ENCODE assay signal across 9 mouse cellular contexts in genomic region chr16:35874416-35874815, GRCm38 (mm10). TPM values are rescaled to one million over a fixed set of nuclear protein-coding genes. Genes with fewer than 3 reads are reported as not detected.
DNase-seq lines count a peak whose midpoint lies in the region; ATAC-seq and TF ChIP-seq lines count a peak whose summit lies in the region.
"Had no signal": no experiment of that assay in that cellular context is flagged by ENCODE, and none has a peak within 500 bp of the region (broad histone marks: within the 10 kb centered on the region; RNA-seq: fewer than 3 reads in every experiment).

No protein-coding gene starts in this region.

- WGBS in liver, embryonic 12.5 days (ENCODE audit: insufficient replicate concordance) = 16% methylated on average over 3 of the region's 3 CpGs
- 23% methylated on average over 3 of the region's 3 CpGs for WGBS in heart, postnatal 0 days
- 13% methylated on average over 3 of the region's 3 CpGs for WGBS in small intestine, adult 2 months
- WGBS in forebrain, embryonic 11.5 days = 31% methylated on average over 3 of the region's 3 CpGs

- no peak overlapping the region for H3K4me3 ChIP-seq in liver, embryonic 12.5 days
- H3K4me3 ChIP-seq in MEL (ENCODE audit: control insufficient read depth in 1 of 2, insufficient read depth in 1 of 2, low read depth in 2 of 2, low read length in 2 of 2) = no peak overlapping the region
- no peak overlapping the region for H3K4me3 ChIP-seq in heart, postnatal 0 days (ENCODE audit: low read depth, low read length)
- H3K4me3 ChIP-seq in small intestine, adult 2 months (ENCODE audit: low read depth, low read length) = no peak overlapping the region
- H3K4me3 ChIP-seq in forebrain, embryonic 11.5 days (ENCODE audit: low read depth, low read length) = no peak overlapping the region
- H3K4me3 ChIP-seq: lung, embryonic 15.5 days had no signal

- intact Hi-C loops in left cerebral cortex, postnatal 4 days (cut with DNase I) = no loop called here

- peak; percentile 88 for TF ChIP-seq RAD21 in MEL (IDR thresholded peaks at IDR 0.05; ENCODE audit: low read depth, low read length)

- no peaks in the 10 kb centered on the region; the same call in 1 of the 2 replicates for H3K79me2 ChIP-seq in MEL (ENCODE audit: control insufficient read depth, insufficient read depth, low read length, poor library complexity)

- peaks cover 25% of the 10 kb centered on the region for H3K4me1 ChIP-seq in liver, embryonic 12.5 days
- H3K4me1 ChIP-seq in MEL (ENCODE audit: control insufficient read depth in 1 of 2, insufficient read depth in 2 of 2, low read length in 2 of 2) = peaks cover 0 to 4% of the 10 kb centered on the region in 2 experiments; a peak in 2 of 4 replicates
- H3K4me1 ChIP-seq in heart, postnatal 0 days (ENCODE audit: control insufficient read depth, insufficient read depth) = peaks cover 9% of the 10 kb centered on the region
- H3K4me1 ChIP-seq in small intestine, adult 2 months (ENCODE audit: control insufficient read depth, insufficient read depth, insufficient read length, low read length) = peaks cover 5% of the 10 kb centered on the region; the same call in 1 of the 2 replicates
- peaks cover 1% of the 10 kb centered on the region; the same call in 1 of the 2 replicates for H3K4me1 ChIP-seq in forebrain, embryonic 11.5 days (replicated peaks; ENCODE audit: control insufficient read depth, insufficient read depth, low read length)

- H3K9ac ChIP-seq in liver, embryonic 12.5 days = no peak overlapping the region
- H3K9ac ChIP-seq in MEL (ENCODE audit: control insufficient read depth, low read depth, low read length, poor library complexity, severe bottlenecking) = no peak overlapping the region
- H3K9ac ChIP-seq in heart, postnatal 0 days (replicated peaks; ENCODE audit: low read depth, low read length) = no peak overlapping the region
- no peak overlapping the region for H3K9ac ChIP-seq in forebrain, embryonic 11.5 days (ENCODE audit: low read length)
- H3K9ac ChIP-seq: lung, embryonic 15.5 days had no signal

- no peak overlapping the region for H3K27ac ChIP-seq in liver, embryonic 12.5 days
- no peak overlapping the region for H3K27ac ChIP-seq in MEL (ENCODE audit: control insufficient read depth, low read depth, low read length)
- H3K27ac ChIP-seq in heart, postnatal 0 days (ENCODE audit: low read depth) = no peak overlapping the region
- no peak overlapping the region for H3K27ac ChIP-seq in small intestine, adult 2 months (ENCODE audit: insufficient read depth, low read depth, low read length)
- no peak overlapping the region for H3K27ac ChIP-seq in forebrain, embryonic 11.5 days (ENCODE audit: low read depth, low read length)
- H3K27ac ChIP-seq: lung, embryonic 15.5 days had no signal

- peak; percentile 72 to 87 (median 80) for TF ChIP-seq CTCF in MEL (IDR thresholded peaks at IDR 0.05 in 2 of 3, conservative IDR thresholded peaks at IDR 0.05 in 1 of 3; ENCODE audit: control insufficient read depth in 1 of 3, insufficient read depth in 1 of 3, low read depth in 2 of 3, low read length in 3 of 3, poor library complexity in 1 of 3, severe bottlenecking in 1 of 3)
- peak; percentile 82 for TF ChIP-seq CTCF in heart, postnatal 0 days (IDR thresholded peaks at IDR 0.05; ENCODE audit: low read depth)
- peak; percentile 83; the same call in 1 of the 2 replicates for TF ChIP-seq CTCF in small intestine, adult 2 months (IDR thresholded peaks at IDR 0.05; ENCODE audit: extremely low read depth, insufficient read length, insufficient replicate concordance, low read depth, low read length)

- no peak for TF ChIP-seq EP300 in MEL (IDR thresholded peaks at IDR 0.05; ENCODE audit: low read depth in 1 of 2, low read length in 2 of 2)
- TF ChIP-seq EP300 in heart, postnatal 0 days (IDR thresholded peaks at IDR 0.05; ENCODE audit: low read depth) = no peak

- H3K36me3 ChIP-seq in liver, embryonic 12.5 days = no peaks in the 10 kb centered on the region
- H3K36me3 ChIP-seq in MEL (ENCODE audit: control insufficient read depth in 1 of 2, insufficient read depth in 2 of 2, low read length in 2 of 2) = peaks cover 0 to 5% of the 10 kb centered on the region in 2 experiments; a peak in 1 of 4 replicates
- H3K36me3 ChIP-seq in heart, postnatal 0 days (replicated peaks; ENCODE audit: control insufficient read depth, insufficient read depth, low read length) = no peaks in the 10 kb centered on the region
- H3K36me3 ChIP-seq in small intestine, adult 2 months (ENCODE audit: control insufficient read depth, insufficient read depth, low read length) = no peaks in the 10 kb centered on the region
- no peaks in the 10 kb centered on the region for H3K36me3 ChIP-seq in forebrain, embryonic 11.5 days (ENCODE audit: control insufficient read depth, insufficient read depth, low read length)
- H3K36me3 ChIP-seq: lung, embryonic 15.5 days had no signal

- peaks cover 37% of the 10 kb centered on the region for H3K27me3 ChIP-seq in liver, embryonic 12.5 days (replicated peaks)
- peaks cover 1 to 2% of the 10 kb centered on the region in 2 experiments; a peak in 2 of 4 replicates for H3K27me3 ChIP-seq in MEL (ENCODE audit: control insufficient read depth in 1 of 2, insufficient read depth in 2 of 2, low read length in 2 of 2)
- H3K27me3 ChIP-seq in heart, postnatal 0 days (ENCODE audit: control insufficient read depth, insufficient read depth, low read length) = 0 out of 2 replicates have a peak, but pooled peaks cover 10% of the 10 kb centered on the region
- no peaks in the 10 kb centered on the region for H3K27me3 ChIP-seq in small intestine, adult 2 months (ENCODE audit: control insufficient read depth, insufficient read depth, low read length)
- peaks cover 18% of the 10 kb centered on the region for H3K27me3 ChIP-seq in forebrain, embryonic 11.5 days (ENCODE audit: control insufficient read depth, insufficient read depth, low read length)

- TF ChIP-seq POLR2A in MEL (IDR thresholded peaks at IDR 0.05; ENCODE audit: control insufficient read depth in 1 of 2, insufficient read depth in 1 of 2, low read depth in 1 of 2, low read length in 2 of 2, poor library complexity in 1 of 2) = no peak
- no peak for TF ChIP-seq POLR2A in small intestine, adult 2 months (IDR thresholded peaks at IDR 0.05; ENCODE audit: low read depth, low read length)

- no peak overlapping the region for H3K4me2 ChIP-seq in liver, embryonic 12.5 days
- H3K4me2 ChIP-seq in heart, postnatal 0 days (ENCODE audit: low read depth, low read length) = no peak overlapping the region
- no peak overlapping the region for H3K4me2 ChIP-seq in forebrain, embryonic 11.5 days (ENCODE audit: low read depth, low read length, severe bottlenecking)
- H3K4me2 ChIP-seq: lung, embryonic 15.5 days had no signal

- ATAC-seq in liver, embryonic 12.5 days = no peak
- ATAC-seq in heart, postnatal 0 days (ENCODE audit: insufficient read depth, low read depth) = 0 out of 2 replicates have a peak, but pooled peaks have one; percentile 55
- no peak for ATAC-seq in forebrain, embryonic 11.5 days (replicated peaks; ENCODE audit: low FRiP score)

- DNase-seq in liver (peak; percentile 64), MEL (ENCODE audit: low read depth, low spot score) (peak; percentile 66)
- DNase-seq in c-Kit-positive CD71-positive TER-119-positive erythroid progenitor cells, embryonic 14.5 days (ENCODE audit: low spot score) = peak; percentile 55
- peak; percentile 33 for DNase-seq in heart, postnatal 0 days (ENCODE audit: low spot score)
- peak; percentile 36 for DNase-seq in left cerebral cortex, postnatal 4 days
- no peak for DNase-seq in forebrain, embryonic 11.5 days (ENCODE audit: low spot score)

- H3K9me3 ChIP-seq in liver, embryonic 12.5 days (replicated peaks) = no peaks in the 10 kb centered on the region
- no peaks in the 10 kb centered on the region for H3K9me3 ChIP-seq in MEL (replicated peaks; ENCODE audit: insufficient read depth, low read length)
- H3K9me3 ChIP-seq in heart, postnatal 0 days (replicated peaks; ENCODE audit: control insufficient read depth, low read length) = no peaks in the 10 kb centered on the region
- H3K9me3 ChIP-seq in forebrain, embryonic 11.5 days (ENCODE audit: control insufficient read depth, low read length) = no peaks in the 10 kb centered on the region
- H3K9me3 ChIP-seq: lung, embryonic 15.5 days had no signal

TF ChIP-seq in MEL, 35 proteins besides CTCF, POLR2A, EP300 and RAD21:
- TF ChIP-seq USF2 (IDR thresholded peaks at IDR 0.05; ENCODE audit: borderline replicate concordance in 1 of 2, insufficient read depth in 1 of 2, low read depth in 1 of 2, low read length in 2 of 2) = no peak
- TF ChIP-seq SMC3 (IDR thresholded peaks at IDR 0.05; ENCODE audit: low read depth, low read length) = peak; percentile 81
- no peak for TF ChIP-seq UBTF (IDR thresholded peaks at IDR 0.05; ENCODE audit: borderline replicate concordance, insufficient read depth, low read depth, low read length)
- TF ChIP-seq ZC3H11A (IDR thresholded peaks at IDR 0.05; ENCODE audit: low read depth, low read length) = peak; percentile 72
- no peak for TF ChIP-seq MEF2A (IDR thresholded peaks at IDR 0.05; ENCODE audit: extremely low read depth, insufficient replicate concordance, low read depth, low read length, poor library complexity, severe bottlenecking)

RNA-seq across cellular contexts. Expression of gene Parp14, which starts 3.1 kb away (rescaled TPM):
- polyA plus RNA-seq in liver, embryonic 12.5 days (2016; fragmentation: Nextera tagmentation; extraction: Ambion mirVana) = 0.81 and 1.2 TPM in 2 replicates
- total RNA-seq in MEL (2012; rRNA removed) = 0.98 and 1.2 TPM in 2 replicates
- 1 to 10 TPM in 1 of 2 experiments, not detected in 1; 1.5 TPM for polyA plus RNA-seq in MEL (2012; ENCODE audit: insufficient read depth in 1 of 2, insufficient read length in 2 of 2, low read depth in 1 of 2, low replicate concordance in 2 of 2, missing spikeins in 1 of 2)
- 2.9 and 3.5 TPM in 2 replicates for total RNA-seq in heart, postnatal 0 days (2014; rRNA removed; ENCODE audit: low replicate concordance)
- polyA plus RNA-seq in heart, postnatal 0 days (2015; fragmentation: Nextera tagmentation; extraction: Ambion mirVana) = 1.1 and 1.4 TPM in 2 replicates
- total RNA-seq in left cerebral cortex, postnatal 4 days (2021) = 1 to 10 TPM in 1 of 2 experiments, under 1 TPM in 1; 0.60 to 1.3 TPM
- 4.5 and 17.5 TPM in 2 replicates for polyA plus RNA-seq in small intestine, adult 2 months (2012; rRNA removed)
- 0.12 and 0.45 TPM in 2 replicates for polyA plus RNA-seq in forebrain, embryonic 11.5 days (2014; fragmentation: Nextera tagmentation; extraction: Ambion mirVana)
